Mouse (Mus musculus) large intestine, adult 2 months (tissue): ENCODE data around the gene Rin1. TPM values are rescaled to one million over a fixed set of nuclear protein-coding genes. Genes with fewer than 3 reads are reported as not detected.

ENCODE experiments used
- DNase-seq: peaks from one replicate; pipeline ENCODE4 v3.0.0-alpha.2; 2012; ENCODE audit warnings: low read depth, low spot score
- WGBS: fragments of 180-500 bp; shearing (Covaris S2); methylation state at CpG from one replicate; pipeline ENCODE4 v1.1.7; 2018; 5-methylcytosine and 5-hydroxymethylcytosine counted together
- polyA plus RNA-seq: library from polyadenylated mRNA; depleted of rRNA; stranded (reverse); fragments of >200 nt; gene quantifications from 2 replicates; pipeline ENCODE4 v1.2.3, GENCODE M21; 2012

Rin1 gene
- polyA plus RNA-seq, 1 experiment = 3.2 TPM

DNA sequence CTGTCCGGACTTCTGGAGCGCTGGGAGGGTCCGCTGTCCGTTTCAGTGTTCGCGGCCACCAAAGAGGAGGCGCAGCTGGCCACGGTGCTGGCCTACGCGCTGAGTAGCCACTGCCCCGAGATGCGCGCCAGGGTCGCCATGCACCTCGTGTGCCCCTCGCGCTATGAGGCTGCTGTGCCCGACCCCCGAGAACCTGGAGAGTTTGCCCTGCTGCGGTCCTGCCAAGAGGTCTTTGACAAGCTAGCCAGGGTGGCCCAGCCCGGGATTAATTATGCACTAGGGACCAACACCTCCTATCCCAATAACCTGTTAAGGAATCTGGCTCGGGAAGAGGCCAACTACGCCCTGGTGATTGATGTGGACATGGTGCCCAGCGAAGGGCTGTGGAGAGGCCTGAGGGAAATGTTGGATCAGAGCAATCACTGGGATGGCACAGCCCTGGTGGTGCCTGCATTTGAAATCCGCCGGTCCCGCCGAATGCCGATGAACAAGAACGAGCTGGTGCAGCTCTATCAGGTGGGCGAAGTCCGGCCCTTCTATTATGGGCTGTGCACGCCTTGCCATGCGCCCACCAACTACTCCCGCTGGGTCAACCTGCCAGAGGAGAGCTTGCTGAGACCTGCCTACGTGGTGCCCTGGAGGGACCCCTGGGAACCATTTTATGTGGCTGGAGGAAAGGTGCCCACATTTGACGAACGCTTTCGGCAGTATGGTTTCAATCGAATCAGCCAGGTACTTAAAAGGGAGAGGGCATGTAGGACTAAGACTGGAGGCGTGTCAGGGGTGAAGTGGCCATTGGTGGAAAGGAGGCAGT lies 10.8 kb upstream of the Rin1 start:
- 7% methylated on average over 41 of the region's 41 CpGs for WGBS
- DNase-seq = no peak

GRCm38 (mm10) chr19:5040862-5041523 lies 9.3 kb upstream of the Rin1 start, which contains the start of gene Brms1:
Gene Brms1, plus strand, starts transcription at chr19:5041354.
- WGBS = 2% methylated on average over 40 of the region's 40 CpGs
- no peak for DNase-seq

- WGBS = under 1% methylated on average over 16 of the region's 16 CpGs
- DNase-seq = no peak
Observed at GRCm38 (mm10) chr19:5041588-5041987, 8.7 kb upstream of the Rin1 start.

- WGBS = 67% methylated on average over 4 of the region's 4 CpGs
- no peak for DNase-seq
Observed at GRCm38 (mm10) chr19:5045531-5045930, 4.8 kb upstream of the Rin1 start.

DNA sequence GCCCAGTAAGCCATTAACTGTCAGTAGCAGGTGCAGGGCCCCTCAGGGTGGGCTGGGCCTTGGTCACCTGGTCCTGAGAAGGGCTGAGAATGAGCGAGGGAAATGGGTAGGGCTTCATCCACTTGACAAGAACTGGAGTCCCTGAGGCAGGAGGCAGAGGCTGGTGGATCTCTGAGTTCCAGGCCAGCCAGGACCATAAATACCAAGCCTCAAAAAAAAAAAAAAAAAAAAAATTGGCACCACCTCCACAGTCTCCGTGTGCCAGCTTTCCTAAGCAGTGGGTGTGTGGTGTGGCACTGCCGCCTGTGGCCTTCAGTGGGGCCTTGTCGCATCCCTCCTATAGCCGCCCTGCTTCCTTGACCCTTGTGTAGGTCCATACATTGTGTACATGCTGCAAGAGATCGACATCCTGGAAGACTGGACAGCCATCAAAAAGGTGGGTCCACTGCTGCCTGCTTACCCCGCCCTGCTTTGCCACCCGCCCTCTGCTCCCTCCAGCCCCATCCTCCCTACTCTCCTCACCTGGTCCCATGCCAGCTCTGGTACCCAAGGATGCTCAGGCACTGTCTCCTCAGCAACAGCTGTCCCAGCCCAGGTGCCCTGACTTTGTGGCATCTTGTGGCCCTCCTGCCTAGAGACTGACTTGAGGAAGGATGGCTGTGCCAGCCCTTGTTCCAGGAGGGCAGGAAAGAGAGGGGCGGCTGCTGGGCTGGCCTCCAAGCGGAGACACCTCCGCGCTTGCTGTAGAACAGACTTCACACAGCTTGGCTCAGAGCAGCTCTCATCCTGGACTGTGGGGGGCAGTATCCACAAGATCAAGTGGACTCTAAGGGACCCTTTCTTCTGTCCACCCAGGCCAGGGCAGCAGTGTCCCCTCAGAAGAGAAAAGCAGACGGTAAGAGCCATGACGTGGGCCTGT lies 1.9 kb upstream of the Rin1 start:
- DNase-seq = no peak

DNA sequence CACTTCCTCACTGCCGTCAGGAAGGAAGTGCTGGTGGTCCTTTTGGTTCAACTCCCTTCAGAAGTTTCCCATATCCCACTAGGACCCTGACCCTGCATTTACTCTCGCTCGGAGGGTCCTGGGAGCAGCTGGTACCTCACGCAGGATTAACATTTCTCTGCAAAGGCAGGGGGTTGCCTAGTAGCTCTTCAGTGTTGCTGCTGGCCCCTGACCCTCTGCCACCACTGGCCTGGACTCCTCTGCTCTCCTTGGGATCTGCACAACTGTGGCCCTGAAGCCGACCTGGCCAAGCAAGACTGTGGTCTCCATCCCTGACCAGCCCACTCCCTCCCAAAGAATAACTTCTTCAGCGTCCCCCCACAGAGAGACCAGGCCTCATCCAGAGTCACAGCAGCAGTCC lies 956 bp upstream of the Rin1 start:
- WGBS = 91% methylated on average over 6 of the region's 6 CpGs
- no peak for DNase-seq

More for the DNA sequence above, 1.9 kb upstream of the Rin1 start:
- WGBS = 73% methylated on average over 14 of the region's 14 CpGs

DNA sequence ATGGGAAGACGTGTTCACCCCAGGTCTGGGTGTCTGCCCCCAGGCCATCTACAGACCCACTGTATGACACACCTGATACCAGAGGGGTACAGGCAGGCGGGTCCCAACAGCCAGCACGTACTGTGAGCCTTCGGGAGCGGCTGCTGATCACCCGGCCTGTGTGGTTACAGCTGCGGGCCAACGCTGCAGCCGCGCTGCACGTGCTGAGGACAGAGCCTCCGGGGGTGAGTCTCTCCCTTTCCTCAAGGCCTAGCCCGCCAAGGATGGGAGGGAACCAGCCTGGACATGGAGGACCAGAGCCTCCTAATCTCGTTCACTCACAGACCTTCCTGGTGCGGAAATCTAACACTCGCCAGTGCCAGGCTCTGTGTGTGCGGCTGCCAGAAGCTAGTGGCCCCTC lies 750 bp downstream of the Rin1 start:
- DNase-seq = no peak
- 6% methylated on average over 17 of the region's 17 CpGs for WGBS

- no peak for DNase-seq
- 71% methylated on average over 3 of the region's 3 CpGs for WGBS
Observed at GRCm38 (mm10) chr19:5051515-5051914, 1.2 kb downstream of the Rin1 start.

DNA sequence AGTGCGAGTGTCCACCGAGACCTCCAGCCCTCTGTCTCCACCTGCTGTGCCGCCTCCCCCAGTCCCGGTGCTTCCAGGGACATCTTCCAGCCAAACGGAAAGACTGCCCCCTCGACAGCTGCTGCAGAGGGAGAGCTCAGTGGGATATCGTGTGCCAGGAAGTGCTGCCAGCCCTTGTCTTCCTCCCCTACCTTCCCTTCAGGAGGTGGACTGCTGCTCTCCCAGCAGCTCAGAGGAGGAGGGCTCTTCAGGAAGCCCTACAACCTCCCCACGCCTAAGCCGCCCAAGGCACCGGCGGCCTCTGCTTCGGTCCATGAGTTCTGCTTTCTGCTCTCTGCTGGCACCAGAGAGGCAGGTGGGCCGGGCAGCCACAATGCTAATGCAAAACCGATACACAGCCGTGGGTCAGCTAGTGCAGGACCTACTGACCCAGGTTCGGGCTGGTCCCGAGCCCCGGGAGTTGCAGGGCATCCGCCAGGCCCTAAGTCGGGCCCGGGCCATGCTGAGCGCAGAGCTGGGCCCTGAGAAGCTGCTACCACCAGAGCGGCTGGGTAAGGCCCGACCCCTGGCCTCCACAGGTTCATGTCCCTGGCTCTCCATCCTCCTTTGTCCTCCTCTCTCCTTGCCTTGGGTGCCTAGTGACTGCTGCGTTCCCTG lies 2.0 kb downstream of the Rin1 start:
- DNase-seq = no peak
- WGBS = 76% methylated on average over 25 of the region's 25 CpGs

GRCm38 (mm10) chr19:5052853-5053252 lies 2.6 kb downstream of the Rin1 start:
- 89% methylated on average over 17 of the region's 17 CpGs for WGBS
- DNase-seq = no peak

GRCm38 (mm10) chr19:5053909-5054308 lies 3.6 kb downstream of the Rin1 start:
- no peak for DNase-seq
- whole genome bisulfite sequencing = 34% methylated on average over 9 of the region's 9 CpGs

DNA sequence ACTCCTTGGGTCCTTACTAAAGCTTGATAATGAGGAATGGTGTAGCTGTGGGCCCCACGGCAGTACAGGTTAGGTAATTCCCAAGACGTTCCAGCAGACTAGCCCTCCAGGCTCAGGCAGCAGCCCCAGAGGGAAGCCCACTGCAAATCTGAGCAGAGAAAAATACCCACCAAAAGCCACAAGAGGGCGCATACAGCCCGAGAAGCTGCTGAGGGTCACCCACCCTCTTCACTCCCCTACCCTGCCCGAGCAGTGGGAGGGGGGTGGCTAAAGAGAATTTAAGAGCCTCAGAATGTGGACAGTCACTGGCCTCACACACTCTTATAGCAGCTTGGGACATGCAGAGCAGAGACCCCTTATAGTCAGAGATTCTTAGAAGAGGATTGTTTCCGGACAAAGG lies 6.0 kb downstream of the Rin1 start:
- WGBS = 24% methylated on average over 6 of the region's 6 CpGs

GRCm38 (mm10) chr19:5057876-5058775 lies 7.8 kb downstream of the Rin1 start:
- DNase-seq = no peak
- 30% methylated on average over 16 of the region's 16 CpGs for WGBS

More for the DNA sequence above, 6.0 kb downstream of the Rin1 start:
- DNase-seq = no peak

GRCm38 (mm10) chr19:5058801-5059771 lies 8.8 kb downstream of the Rin1 start:
- WGBS = 15% methylated on average over 10 of the region's 10 CpGs
- no peak for DNase-seq

GRCm38 (mm10) chr19:5060365-5061330 lies 10.4 kb downstream of the Rin1 start:
- 46% methylated on average over 5 of the region's 5 CpGs for WGBS
- DNase-seq = no peak

- 79% methylated on average over 5 of the region's 5 CpGs for WGBS
- no peak for DNase-seq
Observed at GRCm38 (mm10) chr19:5062041-5062440, 11.8 kb downstream of the Rin1 start.
